Mouse (Mus musculus) CH12.LX (cell line): ENCODE measurements around the gene B4galt2.
A peak's percentile ranks its signal among the peaks of the same experiment; 100 is the strongest.

Source experiments
- BHLHE40 ChIP-seq: IDR thresholded peaks from 2 replicates; pipeline ENCODE4 v1.6.1; 2011; ENCODE audit warnings: mild to moderate bottlenecking, low read depth, low read length, improper control_type of control experiment
- CTCF ChIP-seq, 2 experiments: IDR thresholded peaks in 1 of 2; conservative IDR thresholded peaks in 1 of 2; 2 replicates each; pipeline ENCODE4 v1.5.1; 2011 to 2012; ENCODE audit warnings: low read depth in 2 of 2, low read length in 2 of 2, improper control_type of control experiment in 1 of 2, inconsistent platforms in 1 of 2, mild to moderate bottlenecking in 1 of 2, moderate library complexity in 1 of 2
- KAT2A ChIP-seq: IDR thresholded peaks from 2 replicates; pipeline ENCODE4 v1.6.1; 2012; ENCODE audit warnings: low read length, improper control_type of control experiment, inconsistent platforms; ENCODE audit not compliant: insufficient replicate concordance
- MYC ChIP-seq: IDR thresholded peaks from 2 replicates; pipeline ENCODE4 v1.6.1; 2011; ENCODE audit warnings: low read depth, mild to moderate bottlenecking, improper control_type of control experiment, low read length
- PAX5 ChIP-seq: IDR thresholded peaks from 2 replicates; pipeline ENCODE4 v1.6.1; 2012; ENCODE audit warnings: low read length, inconsistent platforms, mixed read lengths
- POLR2A ChIP-seq: IDR thresholded peaks from 2 replicates; pipeline ENCODE4 v1.6.1; 2011; ENCODE audit warnings: low read depth, mild to moderate bottlenecking, improper control_type of control experiment, low read length
- RCOR1 ChIP-seq: conservative IDR thresholded peaks from 2 replicates; pipeline ENCODE4 v1.6.1; 2012; ENCODE audit warnings: low read depth, mild to moderate bottlenecking, inconsistent platforms, low read length, improper control_type of control experiment
- TBP ChIP-seq: conservative IDR thresholded peaks from 2 replicates; pipeline ENCODE4 v1.6.1; 2011; ENCODE audit warnings: low read depth, low read length, improper control_type of control experiment
- ZKSCAN1 ChIP-seq: IDR thresholded peaks from 2 replicates; pipeline ENCODE4 v1.6.1; 2012; ENCODE audit warnings: low read depth, inconsistent platforms, low read length, improper control_type of control experiment, borderline replicate concordance

DNA sequence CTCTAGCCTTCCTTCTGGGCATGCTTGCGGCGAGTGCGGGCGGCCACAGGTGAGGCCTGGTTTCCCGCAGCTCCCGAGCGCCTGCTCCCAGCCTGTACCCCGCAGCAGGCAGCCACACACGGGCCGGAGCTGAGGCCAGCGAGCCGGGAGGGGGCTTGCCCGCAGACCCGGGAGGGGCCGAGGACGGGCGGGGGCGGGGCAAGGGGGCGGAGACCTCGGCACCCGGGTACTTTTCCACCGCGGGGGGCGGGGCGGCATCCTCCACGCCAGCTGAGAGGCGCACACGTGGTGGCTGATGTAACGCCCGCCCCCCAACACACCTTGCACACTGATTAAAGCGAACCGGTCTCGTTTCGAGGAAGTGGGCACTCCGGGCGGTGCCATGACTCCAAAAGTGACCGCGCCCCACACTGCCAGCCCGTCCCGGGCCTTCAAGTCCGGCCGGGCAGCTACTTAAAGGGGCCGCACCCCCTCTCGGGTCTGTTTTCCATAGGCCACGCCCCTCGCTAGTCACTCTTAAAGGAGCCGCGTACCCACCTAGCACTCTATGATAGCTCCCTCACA, 47.0 kb downstream of the B4galt2 start:
- TF ChIP-seq CTCF (conservative IDR thresholded peaks at IDR 0.05 in 1 of 2, IDR thresholded peaks at IDR 0.05 in 1 of 2; ENCODE audit: low read depth in 2 of 2, low read length in 2 of 2) (no peak), ZKSCAN1 (no peak), MYC (peak; percentile 91), POLR2A (peak; percentile 26; the same call in 1 of the 2 replicates), PAX5 (no peak), BHLHE40 (peak; percentile 77), TBP (0 out of 2 replicates have a peak, but pooled peaks have one; percentile 55), RCOR1 (no peak), KAT2A (no peak)
